Mouse (Mus musculus) neural tube, embryonic 11.5 days (tissue): ENCODE results near the gene Nol11. TPM values are rescaled to one million over a fixed set of nuclear protein-coding genes. Genes with fewer than 3 reads are reported as not detected.

Experiments used
- ATAC-seq: fragments of 200-750 bp; cut with Nextera tagmentation; 2 replicates; pipeline ENCODE4 v1.8.0; 2017; ENCODE audit warnings: moderate number of reproducible peaks, mild to moderate bottlenecking, moderate TSS enrichment, moderate library complexity; ENCODE audit not compliant: insufficient read depth, low FRiP score, low TSS enrichment
- DNase-seq: peaks from one replicate; pipeline ENCODE4 v3.0.0-alpha.2; 2015; ENCODE audit warnings: low spot score
- H3K27ac ChIP-seq: fragments of 300-500 bp; sonication (generic); 2 replicates; pipeline ENCODE4 v1.5.1; 2014; ENCODE audit warnings: low read depth, mild to moderate bottlenecking, low read length
- H3K27me3 ChIP-seq: fragments of 300-500 bp; sonication (generic); 2 replicates; pipeline ENCODE4 v1.6.1; 2014; ENCODE audit warnings: mild to moderate bottlenecking, low read length, mixed read lengths; ENCODE audit not compliant: control insufficient read depth, insufficient read depth
- H3K36me3 ChIP-seq: fragments of 300-500 bp; sonication (generic); 2 replicates; pipeline ENCODE4 v1.6.1; 2014; ENCODE audit warnings: mild to moderate bottlenecking, low read length, moderate library complexity, mixed read lengths; ENCODE audit not compliant: control insufficient read depth, insufficient read depth
- H3K4me1 ChIP-seq: fragments of 300-500 bp; sonication (generic); 2 replicates; pipeline ENCODE4 v1.6.1; 2014; ENCODE audit warnings: low read length, mixed read lengths; ENCODE audit not compliant: control insufficient read depth, insufficient read depth
- H3K4me2 ChIP-seq: fragments of 300-500 bp; sonication (generic); 2 replicates; pipeline ENCODE4 v1.6.1; 2014; ENCODE audit warnings: low read depth, mild to moderate bottlenecking, moderate library complexity
- H3K4me3 ChIP-seq: fragments of 300-500 bp; sonication (generic); 2 replicates; pipeline ENCODE4 v1.5.1; 2014; ENCODE audit warnings: low read depth, low read length
- H3K9ac ChIP-seq: fragments of 300-500 bp; sonication (generic); 2 replicates; pipeline ENCODE4 v1.6.1; 2014; ENCODE audit warnings: mild to moderate bottlenecking, low read length
- H3K9me3 ChIP-seq: fragments of 300-500 bp; sonication (generic); 2 replicates; pipeline ENCODE4 v1.6.1; 2016; ENCODE audit warnings: low read length; ENCODE audit not compliant: control insufficient read depth
- WGBS: fragments of 180-500 bp; shearing (Covaris S2); extraction: QIAGEN DNeasy Blood & Tissue Kit; methylation state at CpG from one replicate; pipeline ENCODE4 v1.1.7; 2014; 5-methylcytosine and 5-hydroxymethylcytosine counted together
- polyA plus RNA-seq: library from polyadenylated mRNA; unstranded; fragments of >200 nt; fragmentation: Nextera tagmentation; extraction: Ambion mirVana; gene quantifications from 2 replicates; pipeline ENCODE4 v1.2.1, GENCODE M21; 2014

Gene Nol11
- polyA plus RNA-seq, result 69.8 and 74.0 TPM in 2 replicates

DNA sequence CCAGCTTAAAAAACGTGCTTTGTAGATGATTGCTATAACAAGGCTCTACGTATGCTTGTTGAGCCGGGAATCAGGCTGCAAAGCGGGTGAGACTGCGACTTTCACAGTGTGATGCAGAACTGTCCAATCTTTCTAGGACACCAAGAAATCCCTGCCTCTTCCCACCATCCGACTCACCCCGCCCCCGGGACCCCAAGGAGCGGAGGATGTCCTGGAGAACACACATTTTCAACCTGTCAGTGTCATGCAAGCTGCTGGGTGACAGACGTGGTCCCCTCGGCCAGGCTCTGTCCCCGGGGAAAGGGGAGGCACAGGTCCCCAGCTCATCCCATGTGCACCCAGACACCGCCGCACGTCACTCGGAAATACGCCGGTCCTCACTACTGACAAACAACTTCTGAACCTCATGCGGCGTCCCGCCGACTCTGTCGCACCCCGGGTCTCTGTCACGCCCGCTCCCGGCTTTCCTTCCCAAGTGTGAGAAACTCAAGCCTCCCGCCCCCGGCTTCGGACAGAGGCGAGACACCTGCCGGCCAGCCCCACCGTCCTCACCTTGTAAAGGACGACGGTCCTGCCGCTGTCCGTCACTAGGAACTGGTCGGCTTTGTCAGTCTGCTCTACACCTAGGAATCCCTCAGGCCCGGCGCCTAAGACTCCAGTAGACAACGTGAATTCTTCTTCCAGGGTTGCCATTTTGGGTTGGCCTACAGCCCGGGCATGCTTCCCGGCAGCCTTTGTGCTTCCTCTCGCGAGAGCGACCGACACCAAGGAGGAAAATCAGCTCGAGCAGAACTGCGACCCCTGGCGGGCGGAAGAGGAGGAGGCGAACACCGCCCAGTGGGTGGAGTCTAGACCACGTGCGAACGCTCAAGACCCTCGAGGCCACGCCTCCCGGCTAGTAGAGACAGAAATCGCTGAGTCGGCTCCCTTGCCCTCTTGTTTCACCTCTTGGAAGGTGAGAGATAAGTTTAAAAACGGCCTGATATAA lies at the start of gene Nol11:
Gene Nol11, minus strand, starts transcription at position 817 of the 988 bp plus-strand sequence.
- H3K9me3 ChIP-seq, result no peaks in the 10 kb centered on the region
- peak; percentile 98 for DNase-seq
- H3K4me2 ChIP-seq, result peak within 1 kb of the TSS; percentile 86
- H3K27me3 ChIP-seq, result no peaks in the 10 kb centered on the region
- peak within 1 kb of the TSS; percentile 93 for H3K4me3 ChIP-seq
- H3K27ac ChIP-seq, result peak within 1 kb of the TSS; percentile 9; the same call in 1 of the 2 replicates
- 0 out of 2 replicates have a peak, but pooled peaks cover 3% of the 10 kb centered on the region for H3K36me3 ChIP-seq
- peak within 1 kb of the TSS; percentile 92 for H3K9ac ChIP-seq
- ATAC-seq, result peak; percentile 93
- peaks cover 5% of the 10 kb centered on the region; the same call in 1 of the 2 replicates for H3K4me1 ChIP-seq
- under 1% methylated on average over 62 of the region's 62 CpGs for WGBS

DNA sequence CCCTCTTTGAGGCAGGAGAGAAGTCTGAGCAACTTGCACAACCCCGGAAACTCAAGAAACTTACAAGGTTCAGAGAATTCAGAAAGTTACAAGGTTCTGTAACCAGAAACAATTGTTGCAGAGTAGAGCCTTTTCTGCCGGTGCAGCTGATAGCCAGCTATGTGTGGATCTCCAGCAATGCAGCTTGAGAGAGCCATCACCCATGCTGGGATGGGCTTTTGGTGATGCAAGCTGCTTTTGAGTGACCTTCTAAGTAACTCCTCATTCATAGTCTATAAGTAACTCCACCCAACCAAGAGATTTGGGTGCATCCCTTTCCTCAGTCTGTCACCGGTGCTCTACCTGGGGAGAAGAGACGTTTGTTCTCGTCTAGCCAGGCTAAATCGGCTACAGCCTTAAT lies 49.3 kb upstream of the Nol11 start:
- no peaks in the 10 kb centered on the region for H3K9me3 ChIP-seq
- ATAC-seq (no peak), DNase-seq (no peak)
- no peak overlapping the region for H3K4me2 ChIP-seq
- no peak overlapping the region for H3K9ac ChIP-seq
- H3K27me3 ChIP-seq, result no peaks in the 10 kb centered on the region
- H3K4me3 ChIP-seq, result no peak overlapping the region
- 94% methylated on average over 6 of the region's 6 CpGs for WGBS
- no peaks in the 10 kb centered on the region for H3K36me3 ChIP-seq
- H3K4me1 ChIP-seq, result no peaks in the 10 kb centered on the region
- H3K27ac ChIP-seq, result no peak overlapping the region

DNA sequence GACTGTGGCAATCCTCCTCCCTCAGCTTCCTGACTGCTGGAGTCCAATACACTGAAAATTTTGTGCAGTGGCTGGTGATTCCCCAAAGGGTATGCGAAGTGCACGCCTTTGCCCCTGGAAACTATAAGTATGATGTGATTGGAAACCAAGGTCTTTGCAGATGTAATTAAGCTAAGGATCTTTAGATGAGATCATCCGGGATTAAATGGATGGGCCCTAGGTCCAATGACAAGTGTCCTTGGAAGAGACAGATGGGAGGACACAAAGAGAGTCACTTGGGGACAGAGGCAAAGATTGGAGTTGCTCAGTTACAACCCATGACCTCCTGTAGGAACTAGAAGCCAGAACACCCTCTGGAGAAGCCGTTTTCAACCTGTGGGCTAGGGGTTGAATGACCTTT lies 48.4 kb upstream of the Nol11 start:
- Histone ChIP-seq H3K4me3 (no peak overlapping the region), H3K27ac (no peak overlapping the region), H3K36me3 (no peaks in the 10 kb centered on the region), H3K27me3 (no peaks in the 10 kb centered on the region), H3K9me3 (no peaks in the 10 kb centered on the region), H3K4me2 (no peak overlapping the region), H3K9ac (no peak overlapping the region), H3K4me1 (no peaks in the 10 kb centered on the region)
- WGBS, result 95% methylated on average over 4 of the region's 4 CpGs
- no peak for ATAC-seq
- no peak for DNase-seq

DNA sequence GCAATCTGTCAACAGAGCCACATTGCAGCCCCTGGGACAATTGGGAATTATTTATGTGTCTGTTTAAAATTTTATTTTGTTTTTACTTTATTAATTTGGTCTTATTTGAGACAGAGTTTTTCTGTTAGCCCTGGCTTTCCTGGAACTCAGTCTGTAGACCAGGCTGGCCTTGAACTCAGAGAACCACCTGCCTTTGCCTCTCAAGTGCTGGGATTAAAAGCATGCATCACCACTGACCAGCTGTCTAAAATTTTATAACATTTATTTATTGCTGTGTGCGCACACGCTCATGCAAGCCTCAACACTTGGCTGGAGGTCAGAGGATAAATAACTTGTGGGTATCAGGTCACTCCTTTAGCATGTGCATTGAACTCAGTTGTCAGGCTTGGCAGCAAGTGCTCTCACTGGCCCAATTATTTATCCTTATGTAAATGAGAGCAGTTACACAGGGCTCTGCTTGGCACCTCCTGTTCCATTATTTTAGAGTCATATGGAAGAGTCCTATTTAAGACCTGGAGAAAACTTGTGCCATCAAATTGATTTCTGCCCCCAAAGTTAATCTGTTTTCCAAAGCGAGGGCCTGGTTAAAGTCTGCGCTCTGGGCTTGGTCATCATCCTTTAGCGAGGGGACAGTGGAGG lies 44.2 kb upstream of the Nol11 start:
- 77% methylated on average over 5 of the region's 5 CpGs for WGBS
- Histone ChIP-seq H3K4me3 (no peak overlapping the region), H3K9me3 (no peaks in the 10 kb centered on the region), H3K36me3 (peaks cover 2% of the 10 kb centered on the region; the same call in 1 of the 2 replicates), H3K27ac (no peak overlapping the region), H3K4me1 (no peaks in the 10 kb centered on the region), H3K4me2 (no peak overlapping the region), H3K9ac (no peak overlapping the region), H3K27me3 (no peaks in the 10 kb centered on the region)
- ATAC-seq (no peak), DNase-seq (no peak)

DNA sequence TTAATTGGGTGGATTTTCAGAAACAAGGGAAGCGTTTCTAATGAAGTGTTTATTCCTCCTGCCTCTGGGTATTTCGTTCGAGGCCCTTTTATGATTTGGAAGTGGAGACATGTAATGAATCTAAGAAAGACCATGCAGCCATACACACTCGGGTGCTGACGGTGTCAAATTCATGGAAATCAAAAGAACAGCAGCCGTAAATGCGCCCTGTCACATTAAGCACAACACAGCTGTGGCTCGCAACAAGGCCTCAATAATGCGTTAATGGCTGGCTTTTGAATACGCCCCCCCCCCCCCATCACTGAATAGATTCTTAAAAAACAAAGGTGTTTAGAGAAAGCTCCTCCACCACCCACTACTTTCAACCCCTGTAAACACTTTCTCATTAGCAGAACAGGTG lies 40.9 kb upstream of the Nol11 start:
- Histone ChIP-seq H3K27me3 (no peaks in the 10 kb centered on the region), H3K4me3 (no peak overlapping the region), H3K36me3 (peaks cover 2% of the 10 kb centered on the region; the same call in 1 of the 2 replicates), H3K4me2 (no peak overlapping the region), H3K27ac (no peak overlapping the region), H3K4me1 (no peaks in the 10 kb centered on the region), H3K9me3 (no peaks in the 10 kb centered on the region), H3K9ac (no peak overlapping the region)
- 61% methylated on average over 10 of the region's 10 CpGs for WGBS
- DNase-seq, result no peak
- ATAC-seq, result no peak

DNA sequence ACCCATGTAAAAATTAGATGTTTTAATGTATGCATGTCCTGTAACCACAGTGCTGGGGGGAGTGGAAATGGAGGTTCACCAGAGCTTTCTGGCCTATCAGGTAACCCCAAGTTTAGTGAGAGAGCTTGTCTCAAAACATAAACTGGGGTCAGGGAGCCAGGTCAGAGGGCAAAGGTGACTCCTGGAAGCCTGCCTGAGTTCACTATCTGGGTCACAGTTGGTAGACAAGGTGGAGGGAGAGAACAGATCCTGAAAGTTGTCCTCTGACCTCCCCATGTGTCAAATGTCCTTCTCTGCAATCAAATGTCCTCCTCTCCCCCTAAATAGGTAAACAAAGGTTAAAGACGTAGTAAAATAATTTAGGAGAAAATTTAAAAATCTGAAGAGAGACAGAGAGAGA lies 37.2 kb upstream of the Nol11 start:
- WGBS, result 96% methylated on average over 1 of the region's 1 CpGs
- Histone ChIP-seq H3K4me2 (no peak overlapping the region), H3K9ac (no peak overlapping the region), H3K27ac (no peak overlapping the region), H3K9me3 (no peaks in the 10 kb centered on the region), H3K27me3 (no peaks in the 10 kb centered on the region), H3K4me1 (no peaks in the 10 kb centered on the region), H3K36me3 (no peaks in the 10 kb centered on the region), H3K4me3 (no peak overlapping the region)
- DNase-seq (no peak), ATAC-seq (no peak)

DNA sequence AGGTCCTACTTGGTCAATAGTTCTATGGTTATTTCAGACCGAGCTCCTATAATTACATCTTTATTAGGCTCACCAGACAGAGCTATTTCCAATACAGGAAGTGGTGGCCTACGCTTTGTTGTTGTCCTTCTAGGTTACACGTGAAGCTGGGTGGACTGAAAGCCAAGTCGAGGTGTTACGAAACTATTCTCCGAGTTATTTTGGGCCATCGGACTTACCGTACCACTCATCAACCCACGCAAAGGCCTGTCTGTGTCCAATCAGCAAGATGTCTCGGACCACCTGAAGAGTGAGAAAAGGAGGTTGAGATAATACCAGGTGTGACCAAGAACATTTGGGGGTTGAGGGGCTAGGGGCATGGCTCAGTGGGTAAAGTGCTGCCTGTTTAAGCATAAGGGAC lies 36.8 kb upstream of the Nol11 start:
- Histone ChIP-seq H3K4me1 (no peaks in the 10 kb centered on the region), H3K9me3 (no peaks in the 10 kb centered on the region), H3K4me3 (no peak overlapping the region), H3K27ac (no peak overlapping the region), H3K27me3 (no peaks in the 10 kb centered on the region), H3K4me2 (no peak overlapping the region), H3K9ac (no peak overlapping the region), H3K36me3 (no peaks in the 10 kb centered on the region)
- 95% methylated on average over 10 of the region's 10 CpGs for WGBS
- no peak for DNase-seq
- ATAC-seq, result no peak

DNA sequence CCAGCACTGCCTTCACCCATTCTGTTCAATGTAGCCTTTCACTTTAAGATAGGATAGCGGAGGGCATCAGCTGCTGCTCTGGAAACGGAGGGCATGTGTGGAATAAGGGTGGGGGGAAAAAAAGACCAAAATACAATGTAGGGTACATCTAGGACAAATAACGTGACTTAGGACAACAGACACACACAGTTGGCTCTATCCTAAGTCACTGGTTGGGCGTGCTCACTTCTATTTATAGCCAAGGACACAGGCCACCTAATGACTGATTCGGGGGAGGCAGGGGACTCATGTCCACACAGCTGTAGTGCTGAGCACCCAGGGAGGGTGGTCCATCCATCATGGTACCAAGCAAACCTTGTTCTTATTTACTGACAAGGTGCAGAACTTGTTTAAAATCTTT lies 36.1 kb upstream of the Nol11 start:
- H3K36me3 ChIP-seq, result no peaks in the 10 kb centered on the region
- DNase-seq (no peak), ATAC-seq (no peak)
- WGBS, result 84% methylated on average over 5 of the region's 5 CpGs
- no peaks in the 10 kb centered on the region for H3K4me1 ChIP-seq
- H3K4me3 ChIP-seq, result no peak overlapping the region
- no peak overlapping the region for H3K9ac ChIP-seq
- no peak overlapping the region for H3K4me2 ChIP-seq
- H3K27ac ChIP-seq, result no peak overlapping the region
- no peaks in the 10 kb centered on the region for H3K27me3 ChIP-seq
- no peaks in the 10 kb centered on the region for H3K9me3 ChIP-seq
